Mouse (Mus musculus): ENCODE measurements around the gene Bud31. TPM values are rescaled to one million over a fixed set of nuclear protein-coding genes. Genes with fewer than 3 reads are reported as not detected.

Gene Bud31
- polyA plus RNA-seq (2015; fragmentation: Illumina TruSeq; extraction: RNeasy Lipid Tissue Mini Kit (QIAGEN cat#74804); ENCODE audit: low read depth, low replicate concordance): 150 TPM

GRCm38 (mm10) chr5:145139571-145140519 lies at the start of gene Bud31, which contains the start of gene Pdap1:
Gene Bud31 (plus strand): TSS chr5:145140362.
Gene Pdap1 (minus strand): TSS chr5:145140238.

GRCm38 (mm10) chr5:145114071-145114605 lies 26.0 kb upstream of the Bud31 start, which contains the start of gene Arpc1b:
Gene Arpc1b (plus strand): TSS chr5:145114215.

GRCm38 (mm10) chr5:145166536-145167305 lies 26.6 kb downstream of the Bud31 start, which contains the start of the genes Ptcd1 and Cpsf4:
Gene Ptcd1 (minus strand): TSS chr5:145167108.
Gene Cpsf4 (plus strand): TSS chr5:145167213.

GRCm38 (mm10) chr5:145191962-145192361 lies 51.8 kb downstream of the Bud31 start, which contains the start of gene Atp5j2:
Gene Atp5j2 (minus strand): TSS chr5:145192062.

Other genes starting within 250 kb of the Bud31 start
- 23.9 TPM for gene Smurf1, start 174.5 kb upstream of the Bud31 start, polyA plus RNA-seq (2015; fragmentation: Illumina TruSeq; extraction: RNeasy Lipid Tissue Mini Kit (QIAGEN cat#74804); ENCODE audit: low read depth, low replicate concordance)
- not detected for gene Gm4871, start 107.6 kb upstream of the Bud31 start, polyA plus RNA-seq (2015; fragmentation: Illumina TruSeq; extraction: RNeasy Lipid Tissue Mini Kit (QIAGEN cat#74804); ENCODE audit: low read depth, low replicate concordance)
- gene 1700018F24Rik, start 97.4 kb upstream of the Bud31 start, polyA plus RNA-seq (2015; fragmentation: Illumina TruSeq; extraction: RNeasy Lipid Tissue Mini Kit (QIAGEN cat#74804); ENCODE audit: low read depth, low replicate concordance): not detected
- gene Arpc1a, start 56.5 kb upstream of the Bud31 start, polyA plus RNA-seq (2015; fragmentation: Illumina TruSeq; extraction: RNeasy Lipid Tissue Mini Kit (QIAGEN cat#74804); ENCODE audit: low read depth, low replicate concordance): 286 TPM
- not detected for gene Kpna7, start 56.3 kb upstream of the Bud31 start, polyA plus RNA-seq (2015; fragmentation: Illumina TruSeq; extraction: RNeasy Lipid Tissue Mini Kit (QIAGEN cat#74804); ENCODE audit: low read depth, low replicate concordance)
- 44.7 TPM for gene Arpc1b, start 26.1 kb upstream of the Bud31 start, polyA plus RNA-seq (2015; fragmentation: Illumina TruSeq; extraction: RNeasy Lipid Tissue Mini Kit (QIAGEN cat#74804); ENCODE audit: low read depth, low replicate concordance)
- gene Pdap1, start 124 bp upstream of the Bud31 start, polyA plus RNA-seq (2015; fragmentation: Illumina TruSeq; extraction: RNeasy Lipid Tissue Mini Kit (QIAGEN cat#74804); ENCODE audit: low read depth, low replicate concordance): 115 TPM
- 18.1 TPM for gene Ptcd1, start 26.7 kb downstream of the Bud31 start, polyA plus RNA-seq (2015; fragmentation: Illumina TruSeq; extraction: RNeasy Lipid Tissue Mini Kit (QIAGEN cat#74804); ENCODE audit: low read depth, low replicate concordance)
- gene Cpsf4, start 26.9 kb downstream of the Bud31 start, polyA plus RNA-seq (2015; fragmentation: Illumina TruSeq; extraction: RNeasy Lipid Tissue Mini Kit (QIAGEN cat#74804); ENCODE audit: low read depth, low replicate concordance): 20.5 TPM
- 411 TPM for gene Atp5j2, start 51.7 kb downstream of the Bud31 start, polyA plus RNA-seq (2015; fragmentation: Illumina TruSeq; extraction: RNeasy Lipid Tissue Mini Kit (QIAGEN cat#74804); ENCODE audit: low read depth, low replicate concordance)
- 11.2 TPM for gene Zkscan14, start 61.5 kb downstream of the Bud31 start, polyA plus RNA-seq (2015; fragmentation: Illumina TruSeq; extraction: RNeasy Lipid Tissue Mini Kit (QIAGEN cat#74804); ENCODE audit: low read depth, low replicate concordance)
- 10.4 TPM for gene Zkscan5, start 64.2 kb downstream of the Bud31 start, polyA plus RNA-seq (2015; fragmentation: Illumina TruSeq; extraction: RNeasy Lipid Tissue Mini Kit (QIAGEN cat#74804); ENCODE audit: low read depth, low replicate concordance)
- gene Zfp655, start 91.4 kb downstream of the Bud31 start, polyA plus RNA-seq (2015; fragmentation: Illumina TruSeq; extraction: RNeasy Lipid Tissue Mini Kit (QIAGEN cat#74804); ENCODE audit: low read depth, low replicate concordance): 33.8 TPM
- gene Zscan25, start 140.1 kb downstream of the Bud31 start, polyA plus RNA-seq (2015; fragmentation: Illumina TruSeq; extraction: RNeasy Lipid Tissue Mini Kit (QIAGEN cat#74804); ENCODE audit: low read depth, low replicate concordance): 11.9 TPM
- not detected for gene Cyp3a57, start 204.9 kb downstream of the Bud31 start, polyA plus RNA-seq (2015; fragmentation: Illumina TruSeq; extraction: RNeasy Lipid Tissue Mini Kit (QIAGEN cat#74804); ENCODE audit: low read depth, low replicate concordance)